Mouse (Mus musculus) CD8-positive naive resting alpha-beta T cell, adult 2 months (primary cell): ENCODE results near the gene Scamp1.

ENCODE experiments used
- DNase-seq, 2 experiments: peaks; one replicate each; pipeline ENCODE4 v3.0.0; 2022; ENCODE audit warnings: low read depth in 2 of 2, low spot score in 2 of 2

The Scamp1 gene

DNA sequence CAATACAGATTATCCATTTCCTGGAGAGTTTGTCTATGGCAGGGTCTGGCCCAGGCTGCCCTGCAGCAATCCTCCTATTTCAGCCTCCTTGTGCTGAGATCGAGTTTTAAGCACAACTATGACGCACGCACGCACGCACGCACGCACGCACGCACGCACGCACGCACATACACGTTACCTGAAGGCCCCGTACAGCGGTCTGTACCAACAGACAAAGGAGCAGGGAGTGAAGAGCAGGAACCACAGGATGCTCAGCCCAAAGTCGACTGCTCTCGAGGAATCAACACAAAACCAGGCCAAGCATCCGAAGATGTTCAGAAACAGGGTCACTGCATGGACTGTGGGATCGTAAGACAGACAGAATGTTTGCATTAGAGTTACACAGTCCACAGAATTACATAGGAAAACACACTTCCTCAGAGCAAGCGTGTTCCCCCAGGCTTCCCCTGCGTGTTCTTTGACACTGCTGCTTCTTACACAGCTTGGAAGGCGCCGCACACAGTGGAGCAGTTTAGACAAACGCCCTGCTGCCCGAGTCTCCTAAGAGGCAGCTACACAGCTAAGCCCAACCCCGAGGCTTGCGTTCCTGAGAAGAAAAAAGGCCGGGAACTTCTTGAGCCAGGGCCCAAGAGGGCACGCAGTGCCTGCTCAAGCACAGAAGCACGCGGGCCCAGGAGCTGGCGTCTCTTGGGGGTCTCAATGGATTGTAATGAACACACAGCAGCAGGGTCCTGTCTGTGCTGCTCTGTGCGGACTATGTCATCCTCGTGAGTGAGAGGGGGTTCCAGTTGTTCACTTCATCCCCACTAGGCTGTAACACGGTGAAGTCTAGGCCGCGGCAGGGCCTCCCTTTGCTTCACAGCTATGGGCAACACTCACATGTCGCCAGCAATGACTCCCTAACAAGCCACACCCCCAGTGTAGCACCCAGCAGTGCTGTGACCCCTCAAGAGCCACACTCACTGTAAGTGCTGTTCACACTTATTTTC lies 60.6 kb downstream of the Scamp1 start:
- DNase-seq = no peak

GRCm38 (mm10) chr13:94223609-94224008 lies 62.0 kb downstream of the Scamp1 start:
- no peak for DNase-seq

DNA sequence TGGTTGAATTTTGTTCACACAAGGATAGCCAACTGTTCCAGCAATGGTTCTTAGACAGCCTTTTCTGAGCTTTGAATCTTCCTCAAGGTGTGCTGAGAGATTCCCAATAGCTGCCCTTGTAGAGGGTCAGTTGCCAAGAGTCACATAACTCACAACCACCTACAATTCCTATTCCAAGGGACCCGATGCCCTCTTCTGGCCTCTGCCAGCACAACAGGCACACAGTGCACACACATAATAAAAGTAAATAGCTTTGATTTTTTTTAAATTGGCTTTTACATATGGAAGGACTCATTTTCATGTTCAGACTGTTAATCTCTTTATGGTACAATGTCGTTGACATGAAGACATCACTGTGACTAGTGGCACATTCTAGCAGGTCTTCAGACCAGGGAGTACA lies 72.9 kb downstream of the Scamp1 start:
- DNase-seq = no peak

DNA sequence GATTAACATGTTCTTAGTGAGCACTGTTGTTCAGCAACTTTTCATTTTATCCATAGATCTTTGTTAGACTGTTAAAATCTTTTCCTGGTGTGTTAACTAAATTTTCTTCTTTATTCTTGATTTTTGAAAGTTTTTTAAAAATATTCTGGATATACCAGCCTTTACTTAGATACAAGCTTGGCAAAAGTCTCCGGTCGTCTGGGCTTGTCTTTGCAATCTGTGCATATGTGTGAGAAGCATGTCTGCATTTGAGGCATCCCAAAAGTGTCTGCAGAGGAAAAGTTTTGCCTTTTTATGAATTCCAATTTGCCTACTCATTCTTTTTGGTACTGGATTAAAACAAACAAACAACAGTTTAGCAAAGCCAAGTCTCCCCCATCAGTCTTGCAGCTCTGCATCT lies 73.5 kb downstream of the Scamp1 start:
- DNase-seq = no peak

DNA sequence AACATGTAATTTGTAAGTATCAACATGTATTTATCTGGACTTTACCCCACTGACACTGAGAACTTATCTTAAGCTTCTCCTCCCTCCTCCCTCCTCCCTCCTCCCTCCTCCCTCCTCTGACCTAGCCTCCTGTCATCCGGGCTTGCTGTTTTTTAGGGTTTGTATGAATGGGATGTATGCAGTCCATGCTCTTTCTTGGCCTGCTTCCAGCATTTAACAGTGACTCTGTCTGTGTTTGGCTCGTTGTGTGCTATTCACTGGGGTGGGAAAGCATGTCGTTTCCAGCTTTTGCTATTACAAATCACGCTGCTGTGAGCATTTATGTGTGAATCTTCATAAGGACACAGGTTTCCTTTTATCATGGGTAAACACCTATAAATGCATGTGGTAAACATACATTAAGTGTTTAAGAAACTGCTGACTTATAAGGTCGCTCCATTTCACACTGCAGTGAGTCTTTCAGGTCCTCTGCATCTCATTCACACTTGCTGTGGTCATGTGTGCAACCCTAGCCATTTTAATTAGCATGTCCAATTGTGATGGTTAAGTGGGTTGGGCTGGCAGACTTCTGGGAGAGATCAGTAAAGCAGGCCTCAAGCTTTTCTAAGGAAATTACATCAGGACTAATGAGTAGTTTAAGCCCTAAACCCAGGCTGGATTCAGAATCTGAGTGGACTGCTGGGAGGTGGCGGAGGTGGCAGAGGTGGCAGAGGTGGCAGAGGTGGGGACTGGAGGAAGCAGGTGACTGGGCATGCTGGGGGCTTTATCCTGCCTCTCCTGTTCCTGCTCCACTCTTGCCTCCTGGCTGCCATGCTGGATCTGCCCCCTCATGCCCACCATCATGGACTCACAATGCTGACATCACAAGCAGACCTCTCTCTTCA lies 74.2 kb downstream of the Scamp1 start:
- DNase-seq = no peak

DNA sequence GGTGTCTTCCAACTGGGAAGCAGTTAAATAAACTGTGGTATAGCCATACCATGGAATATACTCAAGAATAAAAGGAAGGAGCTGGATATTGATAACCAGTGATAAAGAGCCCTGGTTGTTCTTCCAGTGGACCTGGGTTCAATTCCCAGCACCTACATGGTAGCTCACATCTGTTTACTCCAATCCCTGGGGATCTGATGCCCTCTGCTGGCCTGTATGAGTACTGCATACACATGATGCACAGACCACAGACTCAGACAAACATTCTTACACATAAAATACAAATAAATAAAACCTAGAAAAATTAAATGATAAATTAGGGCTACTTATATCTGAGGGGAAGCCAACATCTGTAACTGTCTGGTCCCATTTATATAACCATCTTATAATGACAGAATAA lies 76.8 kb downstream of the Scamp1 start:
- DNase-seq = no peak

DNA sequence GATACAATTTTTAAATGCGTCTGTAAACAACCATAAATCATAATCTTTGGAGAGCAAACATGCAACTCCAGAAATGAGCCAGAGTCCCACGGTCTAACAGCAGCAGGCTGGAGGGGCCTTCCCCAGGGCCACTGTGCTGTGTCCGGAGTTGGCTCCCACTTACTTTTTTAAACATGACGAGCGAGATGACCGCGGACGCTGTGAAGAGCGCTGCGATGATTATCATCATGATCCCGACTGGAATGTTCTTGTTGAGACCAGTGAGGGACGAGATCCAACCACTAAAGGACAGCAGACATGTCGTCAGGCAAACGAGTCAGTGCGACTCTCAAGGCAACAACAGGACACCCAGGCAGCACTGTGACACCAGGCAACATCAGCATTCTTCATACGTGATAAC lies 77.7 kb downstream of the Scamp1 start:
- no peak for DNase-seq

DNA sequence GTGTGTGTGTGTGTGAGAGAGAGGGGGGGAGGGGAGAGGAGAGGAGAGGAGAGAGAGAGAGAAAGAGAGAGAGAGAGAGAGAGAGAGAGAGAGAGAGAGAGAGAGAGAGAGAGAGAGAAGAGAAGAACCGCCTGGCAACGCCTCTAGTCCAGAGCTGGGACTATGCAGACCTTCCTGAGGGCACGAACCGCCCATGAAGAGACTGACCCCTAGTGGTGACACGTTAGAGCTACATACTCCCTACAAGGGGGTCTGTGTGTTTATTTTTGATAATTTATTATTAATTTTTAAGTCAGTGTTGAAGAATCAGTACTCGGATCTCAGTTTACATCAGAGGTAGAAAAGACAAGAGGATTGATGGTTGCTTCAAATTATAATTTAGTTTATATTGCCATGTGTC lies 80.4 kb downstream of the Scamp1 start:
- DNase-seq = no peak

GRCm38 (mm10) chr13:94199829-94200228 lies 85.8 kb downstream of the Scamp1 start:
- no peak for DNase-seq

- DNase-seq = no peak
These were observed 87.0 kb downstream of the Scamp1 start for GRCm38 (mm10) chr13:94198616-94199015.

- no peak for DNase-seq
These were observed 92.4 kb downstream of the Scamp1 start for GRCm38 (mm10) chr13:94193227-94193626.

DNA sequence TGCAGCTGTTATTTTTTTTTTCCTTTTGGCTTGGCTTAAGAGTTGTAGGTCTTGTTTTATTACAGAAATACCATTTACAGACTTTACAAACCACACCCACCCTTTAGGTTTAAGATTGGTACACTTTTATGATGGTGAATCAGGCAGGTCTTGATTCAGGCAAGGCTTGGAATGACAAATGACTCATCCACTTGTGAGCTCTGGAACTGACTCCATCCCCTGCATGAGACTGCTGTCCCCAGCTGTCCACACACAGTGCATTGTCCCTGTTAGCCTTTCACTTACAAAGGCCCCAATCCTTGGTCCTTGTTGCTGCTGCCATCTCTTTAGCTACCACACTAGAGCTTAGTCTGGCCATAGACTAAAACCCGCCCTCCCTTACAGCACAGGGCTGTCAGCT lies 95.3 kb downstream of the Scamp1 start:
- DNase-seq = no peak

- no peak for DNase-seq
These were observed 97.2 kb downstream of the Scamp1 start for GRCm38 (mm10) chr13:94188200-94189086.

GRCm38 (mm10) chr13:94185631-94186030 lies 100.0 kb downstream of the Scamp1 start:
- no peak for DNase-seq

DNA sequence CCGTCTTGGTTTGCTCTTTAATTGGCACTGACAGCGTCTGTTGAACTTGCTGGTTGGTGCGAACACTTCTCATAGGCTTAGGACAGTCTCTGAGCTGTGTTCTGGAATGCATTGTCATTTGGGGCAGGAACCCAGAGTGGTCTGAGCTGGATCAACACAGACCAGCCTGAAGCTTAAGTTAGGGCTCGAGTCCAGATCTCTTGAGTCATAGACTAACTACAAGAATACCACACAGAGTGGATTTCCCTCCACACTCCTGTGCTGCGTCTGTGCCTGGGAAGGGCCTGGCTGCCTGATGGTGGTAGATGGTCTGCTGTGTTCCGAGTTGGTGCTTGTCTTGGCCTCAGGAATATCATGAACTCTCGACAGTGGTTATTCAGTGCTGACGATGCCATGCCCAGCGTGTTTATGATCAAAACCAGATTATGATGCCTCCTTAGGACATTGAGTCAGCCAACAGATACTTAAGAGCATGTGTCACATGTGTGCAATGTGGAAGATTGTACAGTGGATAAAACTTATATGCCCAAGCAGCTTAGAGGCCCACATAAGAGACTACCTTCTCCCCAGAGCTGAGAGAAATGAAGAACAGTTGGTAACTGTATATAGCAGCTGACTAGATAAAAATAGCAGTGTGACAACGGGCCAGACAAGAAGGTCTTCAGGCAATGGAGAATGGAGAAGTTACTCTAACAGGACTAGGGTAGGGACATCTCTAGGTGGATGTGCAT lies 100.8 kb downstream of the Scamp1 start:
- DNase-seq = no peak

GRCm38 (mm10) chr13:94183372-94184021 lies 102.2 kb downstream of the Scamp1 start:
- no peak for DNase-seq

GRCm38 (mm10) chr13:94182026-94182425 lies 103.6 kb downstream of the Scamp1 start:
- no peak for DNase-seq

GRCm38 (mm10) chr13:94180477-94181420 lies 104.9 kb downstream of the Scamp1 start:
- no peak for DNase-seq
